Mouse (Mus musculus) megakaryocyte, embryonic 14.5 days (primary cell): ENCODE data around the gene Slc35e1.

Experiments used
- FLI1 ChIP-seq: IDR thresholded peaks from 2 replicates; pipeline ENCODE4 v1.6.1; 2012; ENCODE audit warnings: low read length, inconsistent platforms, mixed read lengths
- GATA1 ChIP-seq: IDR thresholded peaks from 3 replicates; pipeline ENCODE4 v1.6.1; 2012; ENCODE audit warnings: mixed read lengths, low read length, inconsistent platforms, borderline replicate concordance

- TF ChIP-seq GATA1 (no peak), FLI1 (no peak)
Measured at GRCm38 (mm10) chr8:72497911-72498310, 5.5 kb upstream of the Slc35e1 start.
